Mouse (Mus musculus): ENCODE measurements around the gene Ppt2. TPM values are rescaled to one million over a fixed set of nuclear protein-coding genes. Genes with fewer than 3 reads are reported as not detected.
A peak's percentile ranks its signal among the peaks of the same experiment; 100 is the strongest.

The Ppt2 gene
- polyA plus RNA-seq, 1 experiment from 2014 or later = 47.3 TPM

DNA sequence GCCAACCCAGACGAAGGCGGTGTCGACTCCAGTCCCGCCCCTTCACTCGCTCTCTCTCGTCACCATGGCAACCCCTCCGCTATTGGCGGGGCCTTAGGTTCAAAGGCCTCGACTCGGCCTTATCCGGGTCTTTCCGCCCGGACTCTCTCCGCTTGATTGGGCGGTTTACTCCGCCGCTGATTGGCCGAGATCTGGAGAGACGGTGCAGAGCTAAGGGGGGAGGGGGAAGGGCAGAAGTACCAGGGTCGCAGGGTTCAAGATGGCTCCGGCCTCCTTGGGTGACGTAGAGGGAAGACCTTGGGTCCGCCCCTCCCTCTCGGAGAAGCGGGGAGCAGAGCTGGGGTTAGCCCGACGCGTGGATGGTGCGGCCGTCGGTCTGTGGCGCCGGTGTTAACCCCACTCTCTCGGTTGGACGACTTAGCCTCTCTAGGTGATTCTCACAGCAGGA is 24.2 kb downstream of the Ppt2 start, which contains the start of gene Agpat1:
Gene Agpat1 (plus strand): TSS at position 202 of the 448 bp plus-strand sequence.
- Histone ChIP-seq H3K9ac (replicated peaks; ENCODE audit: low read length) (peak within 1 kb of the TSS; percentile 90), H3K4me3 (ENCODE audit: low read length) (peak within 1 kb of the TSS; percentile 70), H3K4me1 (ENCODE audit: insufficient read depth, low read length) (peaks cover 51% of the 10 kb centered on the region), H3K27me3 (ENCODE audit: insufficient read depth, low read length) (no peaks in the 10 kb centered on the region), H3K4me2 (replicated peaks; ENCODE audit: low read depth, low read length) (peak within 1 kb of the TSS; percentile 89), H3K27ac (ENCODE audit: low read length) (peak within 1 kb of the TSS; percentile 97), H3K9me3 (ENCODE audit: low read length) (no peaks in the 10 kb centered on the region), H3K36me3 (ENCODE audit: insufficient read depth, low read length) (peaks cover 13% of the 10 kb centered on the region)
- peak; percentile 92 for ATAC-seq (ENCODE audit: low FRiP score, low TSS enrichment)
- WGBS = 0% methylated on average over 35 of the region's 35 CpGs

DNA sequence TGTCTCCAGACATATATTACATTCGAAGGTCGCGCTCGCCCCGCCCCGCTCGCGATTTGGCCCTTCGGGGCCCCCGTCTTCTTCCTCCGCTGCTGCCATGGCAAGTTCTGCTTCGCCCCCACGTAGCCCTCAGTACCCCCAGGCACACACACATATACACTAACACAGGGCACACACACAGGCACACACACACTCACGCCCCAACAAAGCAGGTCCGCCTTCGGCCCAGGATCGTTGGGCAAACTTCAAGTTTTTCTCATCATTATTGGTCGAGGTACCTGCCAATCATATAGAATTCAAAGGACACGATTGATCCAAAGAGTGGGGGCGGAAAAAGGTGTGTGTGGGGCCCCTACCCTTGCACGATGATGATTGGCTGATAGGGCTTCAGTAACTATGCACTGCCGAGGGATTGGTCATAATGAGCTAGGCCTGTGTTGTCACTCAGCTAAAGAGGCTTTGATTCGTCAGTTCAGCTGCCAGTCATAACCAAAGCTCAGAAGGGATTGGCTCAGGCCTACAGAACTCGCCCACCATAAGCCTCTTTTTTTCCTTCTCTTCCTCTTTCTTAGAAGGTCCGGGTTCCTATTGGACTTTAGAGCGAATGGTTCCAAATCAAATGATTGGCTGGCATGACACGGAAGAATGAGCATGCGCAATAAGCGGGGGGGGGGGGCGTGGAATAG is 24.8 kb downstream of the Ppt2 start, which contains the start of gene Rnf5:
Gene Rnf5 (minus strand): TSS at position 316 of the 686 bp plus-strand sequence.
- Histone ChIP-seq H3K4me1 (ENCODE audit: insufficient read depth, low read length) (peaks cover 48% of the 10 kb centered on the region), H3K27ac (ENCODE audit: low read length) (peak within 1 kb of the TSS; percentile 97), H3K4me2 (replicated peaks; ENCODE audit: low read depth, low read length) (peak within 1 kb of the TSS; percentile 89), H3K9ac (replicated peaks; ENCODE audit: low read length) (peak within 1 kb of the TSS; percentile 90), H3K4me3 (ENCODE audit: low read length) (peak within 1 kb of the TSS; percentile 70), H3K27me3 (ENCODE audit: insufficient read depth, low read length) (no peaks in the 10 kb centered on the region), H3K36me3 (ENCODE audit: insufficient read depth, low read length) (peaks cover 13% of the 10 kb centered on the region), H3K9me3 (ENCODE audit: low read length) (no peaks in the 10 kb centered on the region)
- peak; percentile 97 for ATAC-seq (ENCODE audit: low FRiP score, low TSS enrichment)
- under 1% methylated on average over 30 of the region's 30 CpGs for WGBS

DNA sequence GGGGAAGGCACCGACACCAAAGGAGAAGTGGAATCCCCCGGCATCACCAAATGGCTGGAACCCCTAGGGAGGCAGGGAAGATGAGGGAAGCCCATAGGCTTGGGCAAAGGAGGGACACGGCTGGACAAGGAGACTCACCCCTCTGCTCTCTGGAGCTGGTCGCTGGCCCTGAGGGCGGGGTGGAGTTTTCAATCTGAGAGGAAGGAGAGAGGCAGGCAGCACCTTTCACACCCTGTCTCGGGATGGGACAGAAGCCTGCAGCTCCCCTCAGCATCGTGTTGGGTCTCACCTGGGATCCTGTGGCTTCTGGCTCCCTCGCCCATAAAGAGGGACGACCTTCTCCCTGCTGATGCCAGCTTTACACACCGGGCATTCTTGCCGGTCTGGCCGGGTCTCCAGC is 26.5 kb downstream of the Ppt2 start:
- H3K4me2 ChIP-seq (replicated peaks; ENCODE audit: low read depth, low read length) = 0 out of 2 replicates have a peak overlapping the region, but pooled peaks have one; percentile 86

DNA sequence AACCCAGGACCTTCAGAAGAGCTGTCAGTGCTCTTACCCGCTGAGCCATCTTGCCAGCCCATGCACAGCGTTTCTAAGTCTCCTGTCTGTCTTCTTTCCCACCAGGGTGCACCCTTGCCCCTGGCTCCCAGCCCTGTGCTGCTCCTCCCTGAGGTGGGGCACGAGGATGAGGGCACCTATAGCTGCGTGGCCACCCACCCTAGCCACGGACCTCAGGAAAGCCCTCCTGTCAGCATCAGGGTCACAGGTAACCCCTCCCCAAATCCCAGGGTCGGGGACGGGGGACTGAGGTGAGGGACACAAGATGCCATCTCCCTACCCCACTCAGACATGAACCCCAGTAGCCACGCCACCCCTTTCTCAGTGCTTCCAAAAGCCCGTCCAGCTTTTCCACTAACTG is 28.4 kb downstream of the Ppt2 start:
- H3K27me3 ChIP-seq (ENCODE audit: insufficient read depth, low read length) = no peaks in the 10 kb centered on the region
- no peak overlapping the region for H3K4me2 ChIP-seq (replicated peaks; ENCODE audit: low read depth, low read length)
- ATAC-seq (ENCODE audit: low FRiP score, low TSS enrichment) = no peak
- peaks cover 55% of the 10 kb centered on the region for H3K4me1 ChIP-seq (ENCODE audit: insufficient read depth, low read length)
- peaks cover 27% of the 10 kb centered on the region for H3K36me3 ChIP-seq (ENCODE audit: insufficient read depth, low read length)
- H3K9ac ChIP-seq (replicated peaks; ENCODE audit: low read length) = no peak overlapping the region
- H3K4me3 ChIP-seq (ENCODE audit: low read length) = no peak overlapping the region
- WGBS = 80% methylated on average over 9 of the region's 9 CpGs
- H3K9me3 ChIP-seq (ENCODE audit: low read length) = no peaks in the 10 kb centered on the region
- no peak overlapping the region for H3K27ac ChIP-seq (ENCODE audit: low read length)

More for the DNA sequence above, 26.5 kb downstream of the Ppt2 start:
- peaks cover 46% of the 10 kb centered on the region for H3K4me1 ChIP-seq (ENCODE audit: insufficient read depth, low read length)
- 84% methylated on average over 12 of the region's 12 CpGs for WGBS
- H3K4me3 ChIP-seq (ENCODE audit: low read length) = no peak overlapping the region
- H3K9me3 ChIP-seq (ENCODE audit: low read length) = no peaks in the 10 kb centered on the region
- no peak for ATAC-seq (ENCODE audit: low FRiP score, low TSS enrichment)
- no peak overlapping the region for H3K9ac ChIP-seq (replicated peaks; ENCODE audit: low read length)
- no peak overlapping the region for H3K27ac ChIP-seq (ENCODE audit: low read length)
- H3K36me3 ChIP-seq (ENCODE audit: insufficient read depth, low read length) = peaks cover 13% of the 10 kb centered on the region
- H3K27me3 ChIP-seq (ENCODE audit: insufficient read depth, low read length) = no peaks in the 10 kb centered on the region

DNA sequence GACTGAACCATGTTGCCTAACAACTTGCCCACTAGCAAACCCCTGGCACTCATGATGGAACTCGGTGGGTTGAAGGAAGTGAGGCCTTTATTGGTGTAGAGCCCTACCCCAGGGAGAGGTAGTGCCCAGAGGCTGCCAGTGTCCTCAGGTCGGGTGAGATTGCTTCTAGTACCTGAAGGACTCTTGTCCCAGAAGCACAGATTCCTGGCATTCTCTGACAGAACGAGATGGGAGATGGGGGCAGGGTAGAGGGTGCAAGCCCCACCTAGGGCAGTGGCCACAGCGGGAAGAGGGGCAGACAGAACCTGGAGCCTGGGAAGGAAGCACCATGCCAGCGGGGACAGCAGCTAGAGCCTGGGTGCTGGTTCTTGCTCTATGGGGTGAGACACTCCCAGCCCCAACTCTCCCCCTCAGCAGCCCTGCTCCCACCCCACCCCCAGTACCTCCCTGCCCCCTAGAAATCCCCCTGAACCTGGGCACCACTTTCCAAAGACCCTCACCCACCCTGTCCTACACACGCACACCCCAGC is 30.7 kb downstream of the Ppt2 start, which contains the start of gene Ager:
Gene Ager (plus strand): TSS at position 297 of the 530 bp plus-strand sequence.
- Histone ChIP-seq H3K36me3 (ENCODE audit: insufficient read depth, low read length) (peaks cover 33% of the 10 kb centered on the region), H3K4me1 (ENCODE audit: insufficient read depth, low read length) (peaks cover 64% of the 10 kb centered on the region), H3K27me3 (ENCODE audit: insufficient read depth, low read length) (no peaks in the 10 kb centered on the region), H3K27ac (ENCODE audit: low read length) (peak within 1 kb of the TSS; percentile 74), H3K9ac (replicated peaks; ENCODE audit: low read length) (peak within 1 kb of the TSS; percentile 56), H3K9me3 (ENCODE audit: low read length) (no peaks in the 10 kb centered on the region), H3K4me3 (ENCODE audit: low read length) (no peak within 1 kb of the TSS), H3K4me2 (replicated peaks; ENCODE audit: low read depth, low read length) (peak within 1 kb of the TSS; percentile 10; the same call in 1 of the 2 replicates)
- 26% methylated on average over 5 of the region's 6 CpGs for WGBS
- ATAC-seq (ENCODE audit: low FRiP score, low TSS enrichment) = no peak

DNA sequence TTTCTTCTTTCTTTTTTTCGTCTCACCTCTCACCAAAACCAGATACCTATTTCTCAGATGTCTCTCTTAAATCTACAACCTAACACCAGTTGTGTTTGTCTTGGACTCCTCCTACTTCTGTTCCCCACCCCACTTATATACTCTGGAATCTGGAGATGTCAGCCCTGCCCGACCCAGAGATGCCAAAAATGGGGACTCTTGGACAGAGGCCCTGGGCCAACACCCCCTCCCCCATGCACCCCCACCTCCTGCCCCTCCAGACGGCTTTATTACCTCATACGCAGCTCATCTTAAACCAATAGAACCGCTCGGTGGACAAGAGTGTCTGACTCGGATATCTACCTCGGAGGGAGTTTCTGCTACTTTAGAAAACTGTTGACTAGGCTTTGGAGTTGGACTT is 32.2 kb downstream of the Ppt2 start:
- peaks cover 28% of the 10 kb centered on the region for H3K36me3 ChIP-seq (ENCODE audit: insufficient read depth, low read length)
- H3K4me2 ChIP-seq (replicated peaks; ENCODE audit: low read depth, low read length) = peak overlapping the region; percentile 95; the same call in 1 of the 2 replicates
- no peak overlapping the region; the same call in 1 of the 2 replicates for H3K9ac ChIP-seq (replicated peaks; ENCODE audit: low read length)
- H3K9me3 ChIP-seq (ENCODE audit: low read length) = no peaks in the 10 kb centered on the region
- WGBS = 45% methylated on average over 8 of the region's 8 CpGs
- no peak overlapping the region; the same call in 1 of the 2 replicates for H3K27ac ChIP-seq (ENCODE audit: low read length)
- no peak for ATAC-seq (ENCODE audit: low FRiP score, low TSS enrichment)
- H3K4me3 ChIP-seq (ENCODE audit: low read length) = no peak overlapping the region
- H3K4me1 ChIP-seq (ENCODE audit: insufficient read depth, low read length) = peaks cover 62% of the 10 kb centered on the region
- H3K27me3 ChIP-seq (ENCODE audit: insufficient read depth, low read length) = no peaks in the 10 kb centered on the region

DNA sequence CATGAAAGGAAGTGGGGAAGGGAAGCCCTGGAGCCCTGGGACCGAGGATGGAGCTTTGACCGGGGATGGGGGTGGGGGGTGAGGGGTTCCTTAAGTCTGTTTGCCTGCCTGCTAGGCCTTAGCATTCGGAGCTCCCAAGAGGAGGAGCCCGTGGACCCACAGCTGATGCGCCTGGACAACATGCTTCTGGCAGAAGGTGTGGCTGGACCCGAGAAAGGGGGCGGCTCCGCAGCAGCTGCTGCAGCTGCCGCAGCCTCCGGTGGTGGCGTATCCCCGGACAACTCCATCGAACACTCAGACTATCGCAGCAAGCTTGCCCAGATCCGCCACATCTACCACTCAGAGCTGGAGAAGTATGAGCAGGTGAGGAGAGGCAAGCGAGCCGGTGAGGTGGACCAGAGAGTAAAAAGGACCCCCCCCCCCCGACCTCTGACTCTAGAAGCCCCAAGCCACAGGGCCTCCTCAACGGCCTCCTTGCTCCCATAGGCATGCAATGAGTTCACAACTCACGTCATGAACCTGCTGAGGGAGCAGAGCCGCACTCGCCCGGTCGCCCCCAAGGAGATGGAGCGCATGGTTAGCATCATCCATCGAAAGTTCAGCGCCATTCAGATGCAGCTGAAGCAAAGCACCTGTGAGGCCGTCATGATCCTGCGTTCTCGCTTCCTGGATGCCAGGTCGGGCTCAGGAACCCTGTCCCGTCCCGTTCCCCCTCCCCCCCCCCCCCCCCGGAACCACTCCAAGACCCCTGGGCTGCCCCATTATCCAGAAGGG is 34.4 kb downstream of the Ppt2 start:
- H3K9me3 ChIP-seq (ENCODE audit: low read length) = no peaks in the 10 kb centered on the region
- WGBS = 30% methylated on average over 33 of the region's 34 CpGs
- H3K4me3 ChIP-seq (ENCODE audit: low read length) = peak overlapping the region; percentile 88
- H3K27me3 ChIP-seq (ENCODE audit: insufficient read depth, low read length) = no peaks in the 10 kb centered on the region
- ATAC-seq (ENCODE audit: low FRiP score, low TSS enrichment) = no peak
- H3K36me3 ChIP-seq (ENCODE audit: insufficient read depth, low read length) = peaks cover 19% of the 10 kb centered on the region
- H3K9ac ChIP-seq (replicated peaks; ENCODE audit: low read length) = peak overlapping the region; percentile 99
- H3K27ac ChIP-seq (ENCODE audit: low read length) = peak overlapping the region; percentile 100
- H3K4me1 ChIP-seq (ENCODE audit: insufficient read depth, low read length) = peaks cover 81% of the 10 kb centered on the region
- H3K4me2 ChIP-seq (replicated peaks; ENCODE audit: low read depth, low read length) = peak overlapping the region; percentile 95

DNA sequence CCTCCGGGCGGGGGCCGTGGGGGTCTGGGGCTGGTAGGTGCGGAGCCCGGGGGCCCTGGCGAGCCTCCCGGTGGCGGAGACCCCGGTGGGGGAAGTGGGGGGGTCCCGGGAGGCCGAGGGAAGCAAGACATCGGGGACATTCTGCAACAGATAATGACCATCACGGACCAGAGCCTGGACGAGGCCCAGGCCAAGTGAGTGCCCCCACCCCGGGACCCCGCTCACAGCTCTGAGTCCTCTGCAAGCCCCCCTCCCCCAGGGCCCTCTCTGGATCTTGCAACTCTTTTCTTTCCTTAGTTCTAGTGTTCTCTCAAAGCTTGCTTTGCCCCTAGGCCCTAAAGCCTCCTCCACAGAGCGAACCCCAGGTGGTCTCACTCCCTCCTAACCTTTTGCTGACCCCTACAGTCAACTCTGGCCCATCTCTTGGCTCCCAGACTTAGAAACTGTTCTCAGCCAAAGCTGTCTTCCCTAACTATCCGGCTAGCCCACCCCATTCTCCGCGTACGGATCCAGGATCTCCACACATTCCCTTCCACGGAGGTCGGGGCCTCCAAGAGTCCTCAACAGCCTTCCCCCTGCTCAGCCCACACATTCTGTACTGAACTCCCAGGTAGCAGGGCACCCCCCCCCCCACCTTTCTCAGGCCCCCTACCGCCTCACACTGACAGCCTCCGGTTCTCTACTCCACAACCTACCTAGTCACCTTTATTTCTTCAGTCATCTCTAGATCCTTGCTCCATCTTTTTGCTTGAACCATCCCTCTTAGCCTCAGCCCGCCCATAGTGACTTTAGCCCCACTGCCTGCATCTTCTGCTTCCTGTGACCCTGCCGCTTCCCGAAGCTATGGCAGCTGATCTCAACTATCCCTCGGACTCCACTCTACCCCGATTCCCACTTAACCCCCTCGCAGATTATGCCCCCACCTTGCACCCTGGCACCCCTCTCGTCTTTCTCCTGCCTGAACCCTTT is 35.4 kb downstream of the Ppt2 start:
- Histone ChIP-seq H3K36me3 (ENCODE audit: insufficient read depth, low read length) (peaks cover 19% of the 10 kb centered on the region), H3K9me3 (ENCODE audit: low read length) (no peaks in the 10 kb centered on the region), H3K4me2 (replicated peaks; ENCODE audit: low read depth, low read length) (peak overlapping the region; percentile 95), H3K4me1 (ENCODE audit: insufficient read depth, low read length) (peaks cover 84% of the 10 kb centered on the region), H3K9ac (replicated peaks; ENCODE audit: low read length) (peak overlapping the region; percentile 99), H3K27me3 (ENCODE audit: insufficient read depth, low read length) (no peaks in the 10 kb centered on the region), H3K27ac (ENCODE audit: low read length) (peak overlapping the region; percentile 100), H3K4me3 (ENCODE audit: low read length) (peak overlapping the region; percentile 88)
- under 1% methylated on average over 24 of the region's 32 CpGs for WGBS
- peak; percentile 2; the same call in 1 of the 2 replicates for ATAC-seq (ENCODE audit: low FRiP score, low TSS enrichment)

DNA sequence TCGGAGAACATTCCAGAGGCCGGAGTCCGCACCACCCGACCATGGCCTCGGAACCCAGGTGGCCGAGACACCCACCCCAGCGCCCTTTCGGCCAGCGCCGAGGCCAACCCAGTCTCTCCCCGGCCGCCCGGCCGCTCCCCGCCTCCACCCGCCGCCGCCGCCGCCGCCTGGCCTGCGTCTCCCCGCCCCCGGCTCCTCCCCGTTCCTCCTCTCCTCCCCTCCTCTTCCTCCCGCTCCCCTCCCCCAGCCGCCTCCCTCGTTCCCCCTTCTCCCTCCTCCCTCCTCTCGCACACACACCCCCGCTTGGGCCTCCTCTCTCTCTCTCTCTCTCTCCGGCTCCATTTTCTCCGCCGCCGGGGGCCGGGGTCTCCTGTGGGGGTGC is 36.3 kb downstream of the Ppt2 start:
- peaks cover 19% of the 10 kb centered on the region for H3K36me3 ChIP-seq (ENCODE audit: insufficient read depth, low read length)
- 0% methylated on average over 26 of the region's 35 CpGs for WGBS
- ATAC-seq (ENCODE audit: low FRiP score, low TSS enrichment) = peak; percentile 73
- H3K4me3 ChIP-seq (ENCODE audit: low read length) = peak overlapping the region; percentile 88
- peak overlapping the region; percentile 95 for H3K4me2 ChIP-seq (replicated peaks; ENCODE audit: low read depth, low read length)
- H3K9ac ChIP-seq (replicated peaks; ENCODE audit: low read length) = peak overlapping the region; percentile 99
- H3K27me3 ChIP-seq (ENCODE audit: insufficient read depth, low read length) = no peaks in the 10 kb centered on the region
- H3K9me3 ChIP-seq (ENCODE audit: low read length) = no peaks in the 10 kb centered on the region
- H3K4me1 ChIP-seq (ENCODE audit: insufficient read depth, low read length) = peaks cover 77% of the 10 kb centered on the region
- H3K27ac ChIP-seq (ENCODE audit: low read length) = peak overlapping the region; percentile 100
